Mouse (Mus musculus) spleen, postnatal 4 days (tissue): ENCODE results near the gene Zfr2.
A peak's percentile ranks its signal among the peaks of the same experiment; 100 is the strongest.
"Not testable (repeated sequence)": the region's sequence is repeated elsewhere in the genome, so short reads cannot be mapped to it uniquely, and the experiment has no call there.

Experiments used
- DNase-seq, 2 experiments: peaks; one replicate each; pipeline ENCODE4 v3.0.0; 2022; ENCODE audit warnings: low spot score in 2 of 2

Gene Zfr2

DNA sequence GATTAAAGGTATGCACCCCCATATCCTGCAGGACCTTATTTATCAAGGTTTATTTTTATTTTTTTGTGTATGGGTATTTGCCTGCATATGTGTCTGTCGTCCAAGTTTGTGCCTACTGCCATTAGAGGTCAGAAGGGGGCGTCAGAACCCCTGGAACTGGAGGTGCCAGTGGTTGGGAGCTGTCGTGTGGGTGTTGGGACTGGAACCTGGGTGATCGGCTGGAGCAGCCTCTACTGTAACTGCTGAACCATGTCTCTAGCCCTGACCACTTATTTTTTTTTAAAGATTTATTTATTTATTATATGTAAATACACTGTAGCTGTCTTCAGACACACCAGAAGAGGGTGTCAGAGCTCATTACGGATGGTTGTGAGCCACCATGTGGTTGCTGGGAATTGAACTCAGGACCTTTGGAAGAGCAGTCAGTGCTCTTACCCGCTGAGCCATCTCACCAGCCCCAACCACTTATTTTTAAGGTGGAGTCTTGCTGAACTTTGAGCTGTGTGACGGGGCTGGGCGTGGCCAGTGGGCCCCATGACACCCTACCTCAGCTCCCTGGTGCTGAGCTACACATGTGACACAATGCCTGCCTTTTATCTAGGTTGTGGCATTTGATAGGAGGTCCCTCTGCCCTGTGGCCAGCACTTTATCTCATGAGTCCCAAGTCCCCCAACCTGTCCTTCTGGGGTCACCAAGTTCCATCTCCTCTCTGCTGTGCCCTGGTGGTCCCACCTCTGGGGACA lies 29.8 kb upstream of the Zfr2 start:
- no peak for DNase-seq

DNA sequence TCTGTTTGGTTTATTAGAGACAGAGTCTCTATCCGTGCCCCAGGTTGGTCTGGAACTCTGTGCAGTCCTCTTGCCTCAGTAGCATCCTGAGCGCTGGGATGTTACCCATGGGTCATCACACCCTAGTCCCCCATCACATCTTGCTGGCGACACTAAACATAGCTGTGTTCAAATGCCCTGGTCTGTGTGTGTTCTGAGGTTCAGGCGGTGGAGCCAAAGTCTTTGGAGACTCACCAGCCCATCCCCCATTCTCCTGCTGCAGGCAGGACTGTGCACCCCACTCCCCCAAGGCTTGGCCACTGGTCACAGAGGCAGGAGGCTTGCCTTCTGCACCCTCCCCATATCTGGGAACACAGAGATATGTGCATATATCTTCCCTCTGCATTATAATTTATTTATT lies 28.8 kb upstream of the Zfr2 start:
- DNase-seq, result peak in 1 of 2 experiments; percentile 52

DNA sequence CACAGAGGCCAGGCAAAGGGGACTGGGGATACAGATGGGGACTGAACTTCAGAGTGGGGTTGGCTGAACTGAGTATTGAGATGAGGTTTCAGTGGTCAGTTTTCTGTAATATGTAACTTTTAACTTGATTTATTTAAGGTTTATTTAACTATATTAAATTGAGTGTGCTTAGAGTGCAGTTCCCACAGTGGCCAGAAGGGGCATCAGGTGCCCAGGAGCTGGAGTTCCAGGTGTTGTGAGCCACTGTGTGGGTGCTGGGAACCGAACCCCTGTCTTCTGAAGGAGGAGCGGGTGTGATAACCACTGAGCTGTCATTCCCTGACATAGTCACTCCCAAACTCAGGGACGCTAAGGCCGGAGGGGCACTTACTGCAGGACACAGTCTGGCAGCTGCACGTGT lies 22.8 kb upstream of the Zfr2 start:
- no peak for DNase-seq

DNA sequence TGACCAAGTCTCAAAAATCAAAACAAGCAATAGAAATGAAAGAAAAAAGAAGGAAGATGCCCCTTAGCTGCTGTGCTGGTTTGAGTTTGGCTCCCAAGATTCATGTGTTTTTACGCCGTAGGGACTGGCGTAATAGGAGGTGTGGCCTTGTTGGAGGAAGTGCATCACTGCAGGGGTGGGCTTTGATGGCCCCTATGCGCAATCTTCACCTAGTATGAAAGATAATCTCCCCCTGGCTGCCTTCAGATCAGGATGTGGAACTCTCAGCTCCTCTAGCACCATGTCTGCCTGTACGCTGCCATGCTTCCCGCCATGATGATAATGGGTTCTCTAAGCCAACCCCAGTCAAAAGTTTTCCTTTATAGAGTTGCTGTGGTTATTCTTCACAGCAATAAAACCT lies 16.7 kb upstream of the Zfr2 start:
- no peak for DNase-seq

DNA sequence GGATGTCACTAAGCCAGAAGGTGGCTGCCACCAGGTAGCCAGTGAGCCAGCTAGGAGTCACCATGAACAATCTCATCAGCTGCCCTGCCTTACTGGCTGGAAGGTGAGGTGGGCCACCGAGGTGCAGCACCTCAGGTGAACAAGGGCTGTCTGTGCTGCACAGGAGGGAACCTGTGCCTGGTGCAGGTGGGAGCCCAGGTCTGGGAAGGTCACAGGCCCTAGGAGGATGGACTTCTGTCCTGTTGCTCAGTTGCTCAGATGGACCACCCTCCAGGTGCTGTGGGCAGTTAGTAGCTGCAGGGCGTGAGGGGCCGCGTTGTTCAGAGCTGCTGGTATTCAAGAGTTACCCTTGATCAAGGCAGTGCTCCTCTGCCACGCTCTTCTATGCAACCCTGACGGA lies 16.1 kb upstream of the Zfr2 start:
- DNase-seq, result no peak

DNA sequence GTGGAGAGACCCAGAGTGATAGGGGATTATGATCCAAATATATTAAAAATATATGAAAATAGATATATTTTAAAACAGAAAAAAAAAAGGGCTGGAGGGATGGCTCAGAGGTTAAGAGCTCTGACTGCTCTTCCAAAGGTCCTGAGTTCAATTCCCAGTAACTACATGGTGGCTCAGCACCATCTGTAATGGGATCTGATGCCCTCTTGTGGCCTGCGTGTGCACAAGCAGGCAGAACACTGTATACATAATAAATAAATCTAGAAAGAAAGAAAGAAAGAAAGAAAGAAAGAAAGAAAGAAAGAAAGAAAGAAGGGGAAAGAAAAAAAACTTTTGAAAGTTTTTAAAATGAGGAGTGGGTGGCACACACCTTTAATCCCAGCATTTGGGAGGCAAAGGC lies 15.7 kb upstream of the Zfr2 start:
- not testable (repeated sequence) for DNase-seq

GRCm38 (mm10) chr10:81217964-81218363 lies 15.0 kb upstream of the Zfr2 start:
- peak; percentile 73 to 94 for DNase-seq

GRCm38 (mm10) chr10:81221402-81222015 lies 11.4 kb upstream of the Zfr2 start:
- no peak for DNase-seq

DNA sequence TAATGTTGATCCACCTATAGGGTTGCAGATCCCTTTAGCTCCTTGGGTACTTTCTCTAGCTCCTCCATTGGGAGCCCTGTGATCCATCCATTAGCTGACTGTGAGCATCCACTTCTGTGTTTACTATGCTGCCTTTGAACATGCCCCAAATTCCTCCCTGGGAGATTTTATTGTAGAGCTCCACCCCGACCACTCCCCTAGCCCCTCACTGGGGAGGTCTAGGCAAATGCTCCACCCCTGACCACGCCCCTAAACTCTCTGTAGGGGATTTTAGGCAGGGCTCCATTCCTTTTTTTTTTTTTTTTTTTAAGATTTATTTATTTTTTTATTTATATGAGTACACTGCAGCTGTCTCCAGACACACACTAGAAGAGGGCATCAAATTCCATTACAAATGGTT lies 9.2 kb upstream of the Zfr2 start:
- DNase-seq, result not testable (repeated sequence)

GRCm38 (mm10) chr10:81229735-81230437 lies 3.1 kb upstream of the Zfr2 start:
- DNase-seq, result no peak

- no peak for DNase-seq
These were observed 2.3 kb upstream of the Zfr2 start, which contains the start of gene Atcay for GRCm38 (mm10) chr10:81230438-81231332. Gene Atcay (minus strand): TSS chr10:81230833.

DNA sequence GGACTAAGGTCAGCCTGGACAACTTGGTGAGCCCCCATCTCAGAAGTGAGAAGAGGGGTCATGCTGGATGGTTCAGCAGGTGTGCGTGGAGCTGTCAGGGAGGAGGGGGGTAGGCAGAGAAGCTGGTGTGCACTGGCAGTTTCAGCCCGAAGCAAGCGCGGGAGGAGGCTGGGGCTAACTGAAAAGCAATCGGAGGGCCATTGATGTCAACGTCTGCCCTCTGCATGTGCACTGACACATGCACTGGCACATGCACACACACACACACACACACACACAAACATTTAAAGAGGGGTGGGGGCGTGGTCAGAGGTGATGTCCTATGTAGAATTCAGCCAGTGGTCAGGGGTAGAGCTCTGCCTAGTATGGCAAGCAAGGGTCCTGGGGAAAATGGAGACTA lies 1.5 kb upstream of the Zfr2 start:
- DNase-seq, result no peak

DNA sequence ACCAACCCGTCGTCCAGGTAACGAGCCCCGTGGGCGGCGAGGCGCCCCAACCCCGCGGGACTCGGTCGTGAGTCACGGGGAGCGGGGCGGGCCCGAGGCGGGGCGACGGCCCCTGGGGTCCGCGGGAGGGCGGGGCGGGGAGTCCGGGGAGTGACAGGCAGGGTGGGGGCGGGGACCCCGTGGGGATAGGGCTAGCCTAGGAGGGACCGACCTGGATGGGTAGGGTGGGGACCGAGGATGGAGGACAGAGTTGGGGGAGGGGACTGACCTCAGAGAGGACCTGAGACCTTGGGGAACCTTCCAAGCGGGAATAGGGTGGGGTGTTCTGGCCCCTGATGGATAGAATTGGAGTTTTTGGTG lies 251 bp downstream of the Zfr2 start:
- no peak for DNase-seq

DNA sequence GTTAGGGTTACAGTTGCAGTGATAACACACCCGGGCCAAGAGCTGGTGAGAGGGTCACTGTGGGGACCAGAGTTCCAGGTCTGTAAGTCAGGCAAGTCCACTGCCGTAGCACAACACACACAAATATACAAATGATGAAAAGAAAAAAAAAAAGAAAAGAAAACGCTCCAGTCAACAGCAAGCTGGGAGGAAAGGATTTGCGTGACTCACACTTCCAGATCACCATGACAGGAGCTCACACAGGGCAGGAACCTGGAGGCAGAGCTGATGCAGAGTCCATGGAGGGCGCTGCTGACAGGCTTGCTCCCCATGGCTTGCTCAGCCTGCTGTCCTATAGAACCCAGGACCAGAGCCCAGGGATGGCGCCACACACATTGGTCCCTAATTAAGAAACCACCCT lies 1.3 kb downstream of the Zfr2 start:
- DNase-seq, result no peak

GRCm38 (mm10) chr10:81236471-81237268 lies 3.7 kb downstream of the Zfr2 start:
- no peak for DNase-seq

DNA sequence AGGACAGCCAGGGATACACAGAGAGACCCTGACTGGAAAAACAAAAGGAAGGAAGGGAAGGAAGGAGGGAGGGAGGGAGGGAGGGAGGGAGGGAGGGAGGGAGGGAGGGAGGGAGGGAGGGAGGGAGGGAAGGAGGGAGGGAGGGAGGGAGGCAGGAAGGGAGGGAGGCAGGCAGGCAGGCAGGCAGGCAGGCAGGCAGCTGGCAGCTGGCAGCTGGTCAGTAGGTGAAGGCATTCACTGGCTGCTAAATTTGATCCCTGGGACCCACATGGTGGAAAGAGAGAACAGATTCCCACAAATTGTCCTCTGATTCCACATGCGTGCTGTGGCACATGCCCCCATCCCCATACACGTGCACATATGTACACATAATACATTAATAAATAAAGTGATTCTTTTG lies 5.7 kb downstream of the Zfr2 start:
- no peak for DNase-seq

DNA sequence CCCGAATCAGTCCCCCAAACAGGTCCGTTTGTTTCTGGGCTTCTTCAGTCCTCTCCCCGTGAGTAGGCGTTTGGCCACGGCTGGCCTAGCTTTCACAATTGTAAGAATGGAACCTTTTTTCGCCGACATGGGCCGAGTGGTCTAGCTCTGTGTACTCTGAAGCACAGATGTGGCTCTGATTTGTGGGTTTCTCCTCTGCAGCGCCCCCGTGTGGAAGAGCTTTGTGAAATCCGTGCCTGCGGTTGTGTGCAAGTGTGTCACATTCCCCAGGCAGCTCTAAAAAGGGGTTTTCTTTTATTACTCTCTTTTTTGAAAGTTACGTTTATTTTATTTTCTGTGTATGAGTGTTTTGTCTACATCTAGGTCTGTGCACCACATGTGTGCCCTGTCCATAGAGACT lies 7.9 kb downstream of the Zfr2 start:
- peak; percentile 54 to 87 for DNase-seq

DNA sequence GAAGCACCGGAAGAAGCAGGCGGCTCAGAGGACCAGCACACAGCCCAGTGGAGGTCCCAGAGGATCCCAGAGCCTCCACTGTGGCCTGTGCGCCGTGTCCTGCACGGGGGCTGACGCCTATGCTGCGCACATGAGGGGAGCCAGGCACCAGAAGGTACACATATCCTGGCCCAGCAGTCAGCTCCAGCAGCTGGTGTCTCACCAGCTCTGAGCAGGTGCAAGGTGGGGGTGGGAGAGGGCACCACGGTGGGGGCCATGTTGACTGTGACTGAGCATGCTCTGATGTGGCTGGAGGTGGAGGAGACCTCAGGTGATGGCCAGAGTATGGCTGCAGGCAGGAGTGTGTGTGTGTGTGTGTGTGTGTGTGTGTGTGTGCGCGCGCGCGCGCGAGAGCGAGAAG lies 9.1 kb downstream of the Zfr2 start:
- no peak for DNase-seq

DNA sequence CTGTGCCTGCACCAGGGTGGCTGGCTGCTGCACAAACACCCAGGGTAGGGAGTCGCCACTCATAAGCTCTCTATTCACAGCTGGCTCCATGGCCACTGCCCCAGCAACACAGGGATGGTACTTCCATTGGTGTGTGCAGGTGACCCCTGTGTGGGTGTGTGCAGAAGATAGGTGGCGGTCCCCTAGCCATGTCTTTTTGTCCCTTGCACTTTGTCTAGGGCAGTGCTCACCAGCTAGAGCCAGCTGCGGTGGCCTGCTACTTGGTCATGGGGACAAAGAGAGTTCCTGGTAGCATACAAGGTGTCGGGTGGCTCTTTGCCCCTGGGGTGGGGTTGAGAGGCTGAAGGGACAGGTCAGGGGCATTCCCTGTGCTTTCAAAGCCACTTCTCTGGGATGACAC lies 11.2 kb downstream of the Zfr2 start:
- no peak for DNase-seq

- DNase-seq, result peak; percentile 81 to 94
These were observed 11.6 kb downstream of the Zfr2 start for GRCm38 (mm10) chr10:81244595-81244994.

GRCm38 (mm10) chr10:81245166-81245565 lies 12.2 kb downstream of the Zfr2 start:
- DNase-seq, result no peak
